Mouse (Mus musculus) olfactory bulb, adult 2 months (tissue): ENCODE data around the gene Glrx5.

Source experiments
- CTCF ChIP-seq: fragments of 200-500 bp; IDR thresholded peaks from 2 replicates; pipeline ENCODE4 v1.5.1; 2012; ENCODE audit warnings: low read depth, mild to moderate bottlenecking, low read length, moderate library complexity; ENCODE audit not compliant: insufficient read depth
- POLR2A ChIP-seq: fragments of 200-500 bp; IDR thresholded peaks from 2 replicates; pipeline ENCODE4 v1.6.1; 2012; ENCODE audit warnings: mild to moderate bottlenecking, low read depth, low read length, moderate library complexity; ENCODE audit not compliant: insufficient read depth

DNA sequence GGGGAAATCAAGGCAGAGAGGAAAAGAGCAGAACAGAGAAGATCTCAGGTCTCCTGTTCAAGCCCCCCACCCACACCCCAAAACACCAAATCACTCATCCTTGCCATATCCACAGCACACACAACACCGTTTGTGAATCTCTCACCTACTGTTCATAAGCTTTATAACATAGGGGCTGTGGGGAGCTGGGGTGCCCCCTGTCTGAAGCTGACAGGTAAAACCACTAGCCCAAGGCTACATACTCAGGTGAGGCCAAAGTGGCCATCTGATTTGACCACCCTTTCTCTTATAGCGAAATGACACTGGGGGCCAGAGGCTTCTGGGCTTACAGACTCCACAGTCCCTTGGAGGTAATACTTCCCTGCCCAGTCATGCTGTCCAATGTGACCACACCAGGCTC lies 24.3 kb upstream of the Glrx5 start:
- no peak for TF ChIP-seq POLR2A
- TF ChIP-seq CTCF, result no peak
